Mouse (Mus musculus): ENCODE measurements at regions not wholly inside any gene's neighbourhood (a gene's known extent, or its start where the extent isn't known, plus 50 kb on each side); places are given as distances from the start of the nearest gene placed in this dataset.

DNA sequence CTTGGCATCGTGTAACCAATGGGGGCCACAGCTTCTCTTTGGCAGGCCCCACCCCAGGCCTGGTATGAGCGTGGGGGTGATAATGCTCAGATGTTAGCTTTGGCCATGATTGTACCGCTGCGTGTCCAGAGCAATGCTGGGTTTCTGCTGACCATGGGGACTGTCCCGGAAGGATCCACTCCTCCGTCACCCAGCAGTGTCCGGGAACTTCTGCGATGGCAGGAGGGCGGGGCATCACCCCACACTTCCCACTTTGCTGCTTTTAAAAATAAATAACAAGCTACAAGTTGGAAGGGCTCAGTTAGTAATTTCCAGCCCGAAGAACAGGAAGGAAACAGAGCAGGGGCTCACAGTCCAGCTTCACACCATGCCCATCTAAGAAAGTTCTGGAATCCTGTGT lies 116.7 kb upstream of the Ptpn1 start:
- DNase-seq = no peak

DNA sequence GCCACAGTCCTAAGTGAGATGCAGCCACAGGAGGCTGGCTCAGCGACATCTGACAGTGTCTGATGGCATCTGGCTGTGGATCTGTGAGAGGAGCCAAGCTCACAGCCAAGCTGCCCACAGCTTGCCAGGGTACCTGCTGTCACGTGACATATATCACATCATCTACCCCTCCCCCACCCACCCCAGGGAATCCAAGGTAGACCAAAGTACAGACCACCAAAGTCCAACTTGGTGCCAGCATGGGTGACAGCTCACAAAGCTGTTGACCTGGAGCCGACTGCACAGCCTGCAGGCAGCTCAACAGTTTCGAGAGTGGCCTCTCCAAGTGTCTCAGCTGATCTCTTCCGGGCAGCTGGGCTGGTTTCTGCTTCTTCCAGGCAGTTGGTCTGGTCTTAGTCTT lies 119.6 kb upstream of the Tmem189 start:
- no peak for DNase-seq

DNA sequence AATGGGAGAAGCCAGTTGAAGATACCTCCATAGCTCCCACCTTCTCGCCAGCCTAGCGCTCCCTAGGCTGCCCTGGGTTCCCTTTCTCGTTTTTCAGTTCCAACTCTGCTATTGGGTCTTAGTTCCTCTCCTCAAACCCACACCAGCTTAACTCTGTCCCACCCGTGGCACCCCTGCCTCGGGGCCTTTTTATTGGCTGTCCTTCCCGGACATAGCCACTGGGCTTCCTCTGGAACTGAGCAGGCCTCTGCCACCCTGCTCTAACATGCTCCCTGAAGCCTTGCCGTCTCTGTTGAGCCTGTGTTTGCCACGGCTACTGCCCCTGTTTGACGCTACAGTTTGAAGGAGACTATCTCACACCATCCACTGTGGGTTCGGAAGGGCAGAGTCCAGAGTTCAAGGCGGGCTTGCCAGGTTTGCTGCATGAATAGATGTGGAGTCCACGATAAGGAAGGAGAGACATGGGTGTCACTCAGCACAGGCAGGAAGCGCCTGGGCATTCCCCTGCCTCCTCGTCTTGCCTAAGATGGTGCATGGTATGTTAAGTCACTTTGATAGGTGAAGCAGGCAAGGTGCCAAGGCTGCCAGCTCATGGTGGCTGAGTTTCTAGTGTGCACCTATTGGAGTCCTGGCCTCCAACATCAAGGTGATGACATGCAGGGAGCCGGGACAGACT lies 116.1 kb upstream of the Tmem189 start:
- DNase-seq = no peak

DNA sequence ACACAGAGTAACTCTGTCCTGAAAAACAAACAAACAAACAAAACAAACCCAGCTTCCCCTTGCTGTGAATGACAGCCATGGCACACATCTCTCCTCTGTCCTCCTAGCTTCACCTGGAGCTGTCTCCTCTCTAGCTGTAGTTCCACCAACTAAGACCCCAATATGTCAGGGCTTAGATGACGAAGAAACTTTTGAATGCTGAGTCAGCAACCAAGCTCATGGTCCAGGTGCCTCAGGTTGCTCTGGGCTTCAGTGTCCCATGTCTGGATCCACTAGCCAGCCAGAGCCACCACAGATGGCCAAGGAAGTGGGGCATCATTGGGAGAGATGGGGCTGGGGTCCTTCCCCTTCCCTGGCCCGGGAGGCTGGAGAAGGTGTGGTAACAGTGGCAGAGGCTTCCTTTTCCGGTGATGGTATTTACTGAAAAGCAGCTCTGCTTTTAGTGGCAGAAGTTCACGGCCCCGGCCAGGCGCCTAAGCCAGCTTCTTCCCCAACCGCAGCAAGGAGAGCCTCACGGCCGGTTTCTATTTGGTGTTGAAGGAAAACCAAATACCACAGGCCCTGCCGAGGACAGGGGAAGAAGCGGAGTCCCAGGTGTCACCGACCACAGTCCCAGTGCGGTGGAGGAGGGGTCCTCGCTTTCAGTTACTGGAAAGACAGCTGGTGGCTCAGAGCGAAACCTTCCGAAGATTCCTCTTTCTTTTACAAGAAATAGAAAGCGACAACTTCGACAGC lies 115.0 kb upstream of the Tmem189 start:
- no peak for DNase-seq

GRCm38 (mm10) chr2:167802494-167802893 lies 112.9 kb upstream of the Tmem189 start:
- DNase-seq = no peak

- DNase-seq = no peak
Observed at GRCm38 (mm10) chr2:167801389-167801788, 111.8 kb upstream of the Tmem189 start.

- DNase-seq = no peak
Observed at GRCm38 (mm10) chr2:167800648-167801245, 111.1 kb upstream of the Tmem189 start.

GRCm38 (mm10) chr2:167799629-167800387 lies 110.2 kb upstream of the Tmem189 start:
- DNase-seq = peak; percentile 56

- no peak for DNase-seq
Observed at GRCm38 (mm10) chr2:167798969-167799513, 109.4 kb upstream of the Tmem189 start.

DNA sequence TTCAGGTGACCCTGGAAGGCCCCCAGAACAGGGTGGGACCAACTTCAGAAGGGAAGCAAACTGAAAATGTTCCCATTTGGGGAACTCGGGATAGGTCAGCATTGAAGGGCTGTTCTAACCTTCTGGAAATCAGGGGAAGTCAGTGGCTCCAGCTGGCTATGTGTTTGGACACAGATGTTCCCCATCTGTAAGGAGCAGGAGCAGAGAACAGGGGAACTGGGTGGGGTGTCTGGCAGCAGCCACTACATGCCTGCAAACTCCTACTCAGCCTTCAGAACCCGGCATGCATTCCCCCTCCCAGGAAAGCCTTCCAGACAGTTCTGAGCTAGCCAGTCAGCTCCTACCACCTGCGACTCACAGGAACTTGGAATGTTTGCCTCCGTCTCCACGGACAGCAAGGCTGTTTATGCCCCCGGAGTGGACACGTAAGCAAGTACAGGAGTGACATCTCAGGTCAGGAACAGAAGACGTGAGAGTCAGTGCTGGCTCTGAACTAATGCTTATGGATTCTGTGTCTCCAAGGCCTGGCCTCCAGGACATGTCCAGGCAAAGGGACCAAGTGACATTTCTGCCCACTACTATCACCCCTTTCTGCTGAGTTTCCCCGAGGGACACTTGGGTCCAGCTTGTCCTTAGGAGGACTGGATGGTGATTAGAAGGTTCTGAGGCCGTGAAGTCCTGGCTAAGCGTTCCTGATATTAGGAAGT lies 108.6 kb upstream of the Tmem189 start:
- DNase-seq = no peak

DNA sequence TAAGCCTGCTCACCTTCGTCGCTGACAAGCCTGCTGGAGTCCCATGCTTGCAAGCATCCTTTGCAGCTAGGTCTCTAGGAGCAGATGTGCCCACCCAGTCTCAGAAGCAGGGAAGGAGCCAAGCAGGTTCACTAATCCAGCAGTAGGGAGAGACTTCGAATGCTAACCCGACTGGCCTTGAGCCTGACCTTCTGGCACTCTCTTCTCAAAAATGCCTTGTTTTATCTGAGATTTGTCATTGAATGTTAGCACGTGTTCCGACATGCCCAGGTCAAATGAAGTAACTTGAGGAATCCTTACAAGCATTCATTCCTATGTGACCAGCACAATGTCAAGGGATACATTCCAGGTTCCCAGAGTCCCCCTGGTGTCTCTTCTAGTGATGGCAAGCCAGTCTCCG lies 105.9 kb upstream of the Tmem189 start:
- no peak for DNase-seq

DNA sequence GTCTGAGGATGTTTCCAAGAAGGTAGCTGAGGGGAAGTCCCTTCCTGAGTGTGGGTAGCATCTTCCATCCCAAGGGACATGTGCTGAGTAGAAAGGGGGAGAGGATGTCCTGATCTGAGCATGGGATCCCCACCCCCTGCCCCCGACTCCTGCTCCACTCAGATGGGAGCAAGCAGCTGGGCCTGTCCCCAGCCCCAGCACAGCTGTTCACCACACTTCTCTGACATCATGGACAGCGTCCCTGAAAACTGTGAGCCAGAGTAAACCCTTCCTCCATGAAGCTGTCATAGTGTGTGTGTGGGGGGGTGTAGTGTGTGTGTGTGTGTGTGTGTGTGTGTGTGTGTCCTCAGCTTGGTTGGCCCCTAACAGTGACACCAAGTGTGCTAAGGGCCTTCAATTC lies 104.3 kb upstream of the Tmem189 start:
- no peak for DNase-seq

- DNase-seq = no peak
Observed at GRCm38 (mm10) chr2:167792753-167793152, 103.1 kb upstream of the Tmem189 start.

- no peak for DNase-seq
Observed at GRCm38 (mm10) chr2:167792330-167792729, 102.7 kb upstream of the Tmem189 start.

GRCm38 (mm10) chr2:167789471-167789923 lies 99.9 kb upstream of the Tmem189 start:
- DNase-seq = no peak

DNA sequence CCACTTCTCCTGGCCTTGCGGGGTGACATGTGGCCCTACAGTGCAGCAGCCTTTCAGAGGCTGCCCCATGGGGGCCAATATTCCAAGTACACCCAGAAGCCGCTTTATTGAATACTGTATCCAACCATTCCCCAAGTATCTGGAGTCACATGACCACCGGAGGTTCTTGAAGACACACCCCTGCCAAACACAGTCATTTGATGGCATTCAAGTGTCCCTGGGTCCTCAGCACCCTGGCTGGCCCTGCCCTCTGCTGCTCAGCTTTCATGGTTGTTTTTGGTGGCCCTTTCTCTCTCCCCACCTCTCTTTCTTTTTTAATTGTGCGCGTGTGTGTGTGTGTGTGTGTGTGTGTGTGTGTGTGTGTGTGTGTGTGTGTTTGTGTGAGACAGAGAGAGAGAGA lies 97.3 kb upstream of the Tmem189 start:
- no peak for DNase-seq

- no peak for DNase-seq
Observed at GRCm38 (mm10) chr2:167784353-167784752, 94.7 kb upstream of the Tmem189 start.

- no peak for DNase-seq
Observed at GRCm38 (mm10) chr2:167783374-167783773, 93.8 kb upstream of the Tmem189 start.

- DNase-seq = peak; percentile 43
Observed at GRCm38 (mm10) chr2:167782231-167782999, 92.8 kb upstream of the Tmem189 start.

DNA sequence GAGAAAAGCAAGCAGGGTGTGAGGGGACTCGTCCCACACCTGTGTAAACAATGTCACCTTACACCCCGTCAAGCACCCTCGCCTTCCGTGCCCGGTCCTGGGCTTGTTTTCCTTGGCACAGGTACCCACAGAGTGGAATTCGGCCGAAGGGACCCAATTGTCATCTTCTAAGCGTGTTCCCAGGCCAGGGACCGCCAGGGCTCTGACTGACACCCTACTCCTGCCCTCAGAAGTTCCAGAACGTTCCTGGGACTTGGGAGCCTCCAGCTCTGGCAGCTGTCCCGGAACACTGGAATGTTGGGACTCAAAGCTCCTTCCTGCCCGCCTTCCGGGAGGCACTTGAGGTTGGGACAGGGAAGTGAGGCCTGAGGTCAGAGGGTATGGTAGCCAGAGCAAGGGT lies 91.9 kb upstream of the Tmem189 start:
- DNase-seq = no peak

- DNase-seq = no peak
Observed at GRCm38 (mm10) chr2:167778691-167779090, 89.1 kb upstream of the Tmem189 start.

- no peak for DNase-seq
Observed at GRCm38 (mm10) chr2:167778271-167778670, 88.6 kb upstream of the Tmem189 start.

Measured in retina, postnatal 1 day (tissue).